8 mouse cellular contexts compared by ENCODE assay signal in the genomic region with DNA sequence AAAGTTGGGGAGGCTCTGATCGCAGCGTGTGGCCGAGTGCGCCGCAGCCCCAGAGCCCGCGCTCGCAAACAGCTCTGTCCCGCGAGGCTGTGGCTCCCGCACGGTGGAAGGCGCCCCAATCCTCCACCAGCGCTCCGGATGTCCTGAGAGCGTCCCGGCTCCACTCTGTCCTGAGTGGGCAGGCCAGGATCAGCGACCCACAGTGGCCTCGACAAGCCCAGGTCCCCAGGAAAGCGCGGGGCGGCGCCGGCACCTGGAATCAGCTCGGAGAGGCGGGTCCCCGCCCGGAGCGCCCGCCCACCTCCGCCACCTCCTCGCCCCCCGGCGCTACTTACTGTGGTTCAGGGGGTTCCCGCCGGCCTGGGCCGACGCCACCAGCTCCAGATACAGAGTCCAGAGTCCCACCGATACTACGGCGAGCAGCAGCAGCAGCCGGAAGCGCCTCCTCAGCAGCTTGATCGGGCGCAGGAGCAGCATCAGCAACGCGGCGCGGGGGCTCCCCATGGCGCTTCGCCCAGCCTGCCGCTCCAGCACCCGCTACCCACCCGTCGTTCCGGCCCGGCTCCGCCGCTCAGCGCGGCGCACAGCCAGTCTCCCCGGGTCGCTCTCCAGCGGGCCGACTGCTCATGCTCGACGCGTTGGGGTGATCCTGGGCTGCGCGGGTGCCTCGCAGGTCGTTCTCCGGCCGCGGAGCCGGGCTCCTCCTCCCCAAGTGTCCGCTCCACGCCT. TPM values are rescaled to one million over a fixed set of nuclear protein-coding genes. Genes with fewer than 3 reads are reported as not detected.
DNase-seq lines count a peak whose midpoint lies in the region; ATAC-seq and TF ChIP-seq lines count a peak whose summit lies in the region.

A gene (plus strand): TSS at position 309 of the 729 bp plus-strand sequence.
A gene (minus strand): TSS at position 504 of the 729 bp plus-strand sequence.

- H3K4me1 ChIP-seq in lung, adult 2 months (ENCODE audit: control insufficient read depth, insufficient read depth, low read length) = peaks cover 7% of the 10 kb centered on the region; the same call in 1 of the 2 replicates

- H3K27ac ChIP-seq in layer of hippocampus, adult 2 months = peak within 1 kb of the TSS; percentile 41; the same call in 1 of the 2 replicates

- no peak for TF ChIP-seq CTCF in layer of hippocampus, adult 2 months (conservative IDR thresholded peaks at IDR 0.05)
- TF ChIP-seq CTCF in lung, adult 2 months (IDR thresholded peaks at IDR 0.05; ENCODE audit: insufficient read depth, low read length) = no peak

- TF ChIP-seq POLR2A in lung, adult 2 months (IDR thresholded peaks at IDR 0.05; ENCODE audit: borderline replicate concordance, extremely low read depth, low read depth, low read length) = no peak

- WGBS in lung, adult 2 months = under 1% methylated on average over 76 of the region's 79 CpGs

- DNase-seq in urinary bladder, postnatal 14 days (ENCODE audit: low spot score) = peak; percentile 25
- DNase-seq in urinary bladder, adult 2 months (ENCODE audit: low spot score) = no peak
- DNase-seq in embryo, embryonic 11.5 days (ENCODE audit: low read depth, low spot score) = peak; percentile 14
- peak; percentile 39 to 59 for DNase-seq in layer of hippocampus, adult 2 months (ENCODE audit: low spot score in 2 of 2)
- DNase-seq in lung, adult 2 months = peak; percentile 15
- peak; percentile 63 for DNase-seq in retina, postnatal 1 day
- no peak for DNase-seq in adipocyte (ENCODE audit: low spot score)

- H3K4me3 ChIP-seq in layer of hippocampus, adult 2 months = peak within 1 kb of the TSS; percentile 71
- peak within 1 kb of the TSS; percentile 65 for H3K4me3 ChIP-seq in lung, adult 2 months (replicated peaks; ENCODE audit: extremely low read depth, low read depth, low read length)

- ATAC-seq in hematopoietic stem cell, adult 5-6 weeks (replicated peaks in 1 of 2; ENCODE audit: insufficient read depth in 1 of 2, low FRiP score in 2 of 2, low TSS enrichment in 1 of 2, low read depth in 1 of 2, poor library complexity in 2 of 2, severe bottlenecking in 2 of 2) = peak; percentile 12 to 49; a peak in 3 of 4 replicates

RNA-seq across cellular contexts. Expression of the first gene that starts in this region (rescaled TPM):
- not detected in 2 replicates for polyA plus RNA-seq in urinary bladder, adult 2 months (2012; rRNA removed)
- not detected in 2 replicates for total RNA-seq in hematopoietic stem cell, adult 5-6 weeks (2017)
- not detected for total RNA-seq in layer of hippocampus, adult 2 months (2021)
- not detected in 2 replicates for polyA plus RNA-seq in lung, adult 2 months (2012; rRNA removed)

RNA-seq across cellular contexts. Expression of the second gene that starts in this region (rescaled TPM):
- polyA plus RNA-seq in urinary bladder, adult 2 months (2012; rRNA removed) = 0.40 and 0.45 TPM in 2 replicates
- total RNA-seq in hematopoietic stem cell, adult 5-6 weeks (2017) = not detected in 2 replicates
- under 1 TPM; 0.15 to 0.67 TPM for total RNA-seq in layer of hippocampus, adult 2 months (2021)
- 0.19 and 0.39 TPM in 2 replicates for polyA plus RNA-seq in lung, adult 2 months (2012; rRNA removed)

Comparison
In these comparisons a context has a peak if more than half of its experiments do, and no peak if none do; other contexts are left out.
1. DNase-seq: peak in urinary bladder, postnatal 14 days (single experiment), embryo, embryonic 11.5 days (single experiment) and retina, postnatal 1 day (single experiment); none in urinary bladder, adult 2 months (single experiment) and adipocyte (single experiment).
2. Peak in ATAC-seq in hematopoietic stem cell, adult 5-6 weeks; RNA of the genes that start here not detected or under 1 TPM.
3. Peak in DNase-seq, H3K4me3 ChIP-seq and H3K27ac ChIP-seq in layer of hippocampus, adult 2 months; RNA of the genes that start here not detected or under 1 TPM.
4. Peak in DNase-seq and H3K4me3 ChIP-seq in lung, adult 2 months; RNA of the genes that start here not detected or under 1 TPM.